Mouse (Mus musculus) E14TG2a.4 (cell line): ENCODE measurements around the gene Hs3st4.

Experiments
- CTCF ChIP-seq: conservative IDR thresholded peaks from 2 replicates; pipeline ENCODE4 v1.5.1; 2014; ENCODE audit warnings: low read length
- NANOG ChIP-seq: IDR thresholded peaks from 2 replicates; pipeline ENCODE4 v1.6.1; 2014; ENCODE audit warnings: borderline replicate concordance, low read length, mixed read lengths

DNA sequence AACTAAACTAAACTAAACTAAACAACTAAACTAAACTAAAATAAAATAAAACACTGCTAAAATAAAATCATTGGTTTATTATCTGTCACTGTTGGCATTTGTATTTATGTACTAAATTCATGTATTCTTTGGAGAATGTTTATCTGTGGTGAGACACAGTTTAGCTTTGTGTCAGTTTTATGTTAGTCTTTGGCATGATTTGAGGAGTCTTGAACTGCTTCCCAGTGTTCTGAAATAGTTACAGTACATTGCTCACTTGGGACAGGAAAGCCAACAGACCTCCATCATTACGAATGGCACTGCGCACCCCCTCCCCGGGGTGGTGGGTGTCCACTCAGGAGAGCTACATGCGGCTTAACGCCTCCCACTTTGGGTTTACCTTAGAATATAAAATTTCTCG lies 158.6 kb downstream of the Hs3st4 start:
- TF ChIP-seq CTCF, result no peak
- TF ChIP-seq NANOG, result no peak
